Mouse (Mus musculus): Measurements from ENCODE around the gene Ifnz. TPM values are rescaled to one million over a fixed set of nuclear protein-coding genes. Genes with fewer than 3 reads are reported as not detected.
"Not testable (repeated sequence)": the region's sequence is repeated elsewhere in the genome, so short reads cannot be mapped to it uniquely, and the experiment has no call there.

Ifnz gene
- polyA plus RNA-seq, 1 experiment from 2014 or later, result not detected

GRCm38 (mm10) chr4:88793936-88794675 is 12.2 kb downstream of the Ifnz start, which contains the start of gene Gm13275:
Gene Gm13275, plus strand, starts transcription at chr4:88794487.
- H3K4me3 ChIP-seq (replicated peaks); H3K27me3 ChIP-seq; H3K4me1 ChIP-seq; H3K9ac ChIP-seq; H3K27ac ChIP-seq; ATAC-seq (ENCODE audit: low FRiP score); H3K4me2 ChIP-seq; H3K36me3 ChIP-seq (replicated peaks); H3K9me3 ChIP-seq: not testable (repeated sequence)
- 3% methylated on average over 8 of the region's 52 CpGs for WGBS

- H3K9ac ChIP-seq; H3K27ac ChIP-seq; ATAC-seq (ENCODE audit: low FRiP score); H3K27me3 ChIP-seq; H3K4me2 ChIP-seq; H3K4me3 ChIP-seq (replicated peaks); H3K4me1 ChIP-seq; H3K9me3 ChIP-seq; H3K36me3 ChIP-seq (replicated peaks): not testable (repeated sequence)
- WGBS, result no CpG with 5 or more reads among the region's 28 CpGs
Measured at GRCm38 (mm10) chr4:88797097-88797496, 15.2 kb downstream of the Ifnz start, which contains the start of gene Gm13279. Gene Gm13279, plus strand, starts transcription at chr4:88797397.

GRCm38 (mm10) chr4:88799365-88799764 is 17.4 kb downstream of the Ifnz start, which contains the start of gene Gm13285:
Gene Gm13285, plus strand, starts transcription at chr4:88799665.
- not testable (repeated sequence) for H3K9me3 ChIP-seq; H3K36me3 ChIP-seq (replicated peaks); H3K4me2 ChIP-seq; H3K9ac ChIP-seq; H3K27ac ChIP-seq; H3K4me1 ChIP-seq; H3K4me3 ChIP-seq (replicated peaks); H3K27me3 ChIP-seq; ATAC-seq (ENCODE audit: low FRiP score)
- 11% methylated on average over 5 of the region's 7 CpGs for WGBS

GRCm38 (mm10) chr4:88802954-88803353 is 21.0 kb downstream of the Ifnz start, which contains the start of gene Gm13287:
Gene Gm13287, plus strand, starts transcription at chr4:88803254.
- not testable (repeated sequence) for H3K9ac ChIP-seq; H3K36me3 ChIP-seq (replicated peaks); H3K4me3 ChIP-seq (replicated peaks); H3K27me3 ChIP-seq; H3K9me3 ChIP-seq; ATAC-seq (ENCODE audit: low FRiP score); H3K4me1 ChIP-seq; H3K4me2 ChIP-seq; H3K27ac ChIP-seq
- no CpG with 5 or more reads among the region's 29 CpGs for WGBS

GRCm38 (mm10) chr4:88805231-88805630 is 23.3 kb downstream of the Ifnz start, which contains the start of gene Gm13288:
Gene Gm13288, plus strand, starts transcription at chr4:88805531.
- not testable (repeated sequence) for H3K9me3 ChIP-seq; H3K9ac ChIP-seq; ATAC-seq (ENCODE audit: low FRiP score); H3K4me1 ChIP-seq; H3K27me3 ChIP-seq; H3K27ac ChIP-seq; H3K36me3 ChIP-seq (replicated peaks)
- Histone ChIP-seq H3K4me3 (replicated peaks) (peak within 1 kb of the TSS; percentile 26), H3K4me2 (peak within 1 kb of the TSS; percentile 44; the same call in 1 of the 2 replicates)
- no CpG with 5 or more reads among the region's 8 CpGs for WGBS

- H3K27me3 ChIP-seq; ATAC-seq (ENCODE audit: low FRiP score); H3K4me1 ChIP-seq; H3K9ac ChIP-seq; H3K9me3 ChIP-seq; H3K27ac ChIP-seq; H3K36me3 ChIP-seq (replicated peaks): not testable (repeated sequence)
- Histone ChIP-seq H3K4me2 (peak overlapping the region; percentile 44; the same call in 1 of the 2 replicates), H3K4me3 (replicated peaks) (peak overlapping the region; percentile 26)
- WGBS, result 0% methylated on average over 6 of the region's 34 CpGs
Measured at GRCm38 (mm10) chr4:88805761-88806160, 23.8 kb downstream of the Ifnz start.

GRCm38 (mm10) chr4:88815928-88816327 is 34.0 kb downstream of the Ifnz start, which contains the start of gene Ifna7:
Gene Ifna7, plus strand, starts transcription at chr4:88816228.
- H3K9me3 ChIP-seq, result no peaks in the 10 kb centered on the region
- 0 out of 2 replicates have a peak, but pooled peaks cover 4% of the 10 kb centered on the region for H3K27me3 ChIP-seq
- H3K4me1 ChIP-seq, result no peaks in the 10 kb centered on the region
- no peak within 1 kb of the TSS for H3K4me2 ChIP-seq
- H3K9ac ChIP-seq, result no peak within 1 kb of the TSS
- H3K36me3 ChIP-seq (replicated peaks), result no peaks in the 10 kb centered on the region
- 64% methylated on average over 3 of the region's 3 CpGs for WGBS
- H3K4me3 ChIP-seq (replicated peaks), result no peak within 1 kb of the TSS
- ATAC-seq (ENCODE audit: low FRiP score), result no peak
- no peak within 1 kb of the TSS for H3K27ac ChIP-seq

GRCm38 (mm10) chr4:88819659-88820058 is 37.7 kb downstream of the Ifnz start, which contains the start of gene Ifna11:
Gene Ifna11, plus strand, starts transcription at chr4:88819959.
- ATAC-seq (ENCODE audit: low FRiP score), result no peak
- no peak within 1 kb of the TSS for H3K4me2 ChIP-seq
- no peak within 1 kb of the TSS for H3K4me3 ChIP-seq (replicated peaks)
- H3K4me1 ChIP-seq, result no peaks in the 10 kb centered on the region
- no peak within 1 kb of the TSS for H3K27ac ChIP-seq
- WGBS, result 88% methylated on average over 1 of the region's 1 CpGs
- H3K27me3 ChIP-seq, result 0 out of 2 replicates have a peak, but pooled peaks cover 2% of the 10 kb centered on the region
- no peaks in the 10 kb centered on the region for H3K36me3 ChIP-seq (replicated peaks)
- H3K9ac ChIP-seq, result no peak within 1 kb of the TSS
- H3K9me3 ChIP-seq, result no peaks in the 10 kb centered on the region

- WGBS, result 28% methylated on average over 4 of the region's 4 CpGs
Measured at GRCm38 (mm10) chr4:88822995-88823394, 41.1 kb downstream of the Ifnz start.

GRCm38 (mm10) chr4:88827116-88827515 is 45.2 kb downstream of the Ifnz start, which contains the start of gene Ifna6:
Gene Ifna6, plus strand, starts transcription at chr4:88827416.
- not testable (repeated sequence) for H3K36me3 ChIP-seq (replicated peaks); H3K27me3 ChIP-seq; H3K27ac ChIP-seq; H3K9me3 ChIP-seq; ATAC-seq (ENCODE audit: low FRiP score); H3K9ac ChIP-seq; H3K4me2 ChIP-seq; H3K4me3 ChIP-seq (replicated peaks); H3K4me1 ChIP-seq

More at GRCm38 (mm10) chr4:88822995-88823394, 41.1 kb downstream of the Ifnz start:
- no peak overlapping the region for H3K4me3 ChIP-seq (replicated peaks)
- H3K4me1 ChIP-seq, result no peaks in the 10 kb centered on the region
- H3K27me3 ChIP-seq, result no peaks in the 10 kb centered on the region
- no peak overlapping the region for H3K9ac ChIP-seq
- ATAC-seq (ENCODE audit: low FRiP score), result no peak
- no peak overlapping the region for H3K27ac ChIP-seq
- H3K9me3 ChIP-seq, result no peaks in the 10 kb centered on the region
- no peak overlapping the region for H3K4me2 ChIP-seq
- H3K36me3 ChIP-seq (replicated peaks), result no peaks in the 10 kb centered on the region

GRCm38 (mm10) chr4:88830523-88830922 is 48.6 kb downstream of the Ifnz start:
- Histone ChIP-seq H3K27me3 (no peaks in the 10 kb centered on the region), H3K4me3 (replicated peaks) (no peak overlapping the region), H3K4me1 (no peaks in the 10 kb centered on the region), H3K27ac (no peak overlapping the region), H3K9ac (no peak overlapping the region), H3K9me3 (no peaks in the 10 kb centered on the region), H3K36me3 (replicated peaks) (no peaks in the 10 kb centered on the region), H3K4me2 (no peak overlapping the region)
- ATAC-seq (ENCODE audit: low FRiP score), result no peak
- 29% methylated on average over 4 of the region's 4 CpGs for WGBS
